27 mouse cellular contexts compared by ENCODE assay signal in genomic region chr7:30841379-30841778, GRCm38 (mm10). TPM values are rescaled to one million over a fixed set of nuclear protein-coding genes. Genes with fewer than 3 reads are reported as not detected.
"Had no signal": no experiment of that assay in that cellular context is flagged by ENCODE, and none has a peak within 500 bp of the region (broad histone marks: within the 10 kb centered on the region; RNA-seq: fewer than 3 reads in every experiment).

No protein-coding gene starts in this region.

- DNase-seq: lung, adult 18-20 months; lung, postnatal 14 days; lung, postnatal 4 days; midbrain, embryonic 14.5 days; retina, postnatal 1 day; right cerebral cortex, adult 18-20 months; right cerebral cortex, postnatal 25 days; right cerebral cortex, postnatal 4 days; thymus, adult 2 months; thymus, postnatal 25 days; thymus, postnatal 4 days had no signal

- ATAC-seq: lung, postnatal 0 days; midbrain, embryonic 16.5 days had no signal

- H3K4me1 ChIP-seq: lung, embryonic 15.5 days; stomach, embryonic 15.5 days had no signal

- H3K36me3 ChIP-seq: lung, embryonic 15.5 days; midbrain, embryonic 10.5 days; midbrain, embryonic 12.5 days; neural tube, embryonic 13.5 days; neural tube, embryonic 15.5 days; stomach, embryonic 15.5 days had no signal

- H3K9ac ChIP-seq: liver, embryonic 14.5 days; lung, embryonic 15.5 days; midbrain, embryonic 12.5 days; neural tube, embryonic 13.5 days; neural tube, embryonic 15.5 days; stomach, embryonic 15.5 days had no signal

- H3K27me3 ChIP-seq: lung, embryonic 15.5 days; midbrain, embryonic 12.5 days; neural tube, embryonic 13.5 days; neural tube, embryonic 15.5 days; stomach, embryonic 15.5 days had no signal

- H3K27ac ChIP-seq: liver, embryonic 14.5 days; lung, embryonic 15.5 days; midbrain, embryonic 10.5 days; midbrain, embryonic 12.5 days; neural tube, embryonic 13.5 days; neural tube, embryonic 15.5 days; stomach, embryonic 15.5 days; stomach, postnatal 0 days had no signal

- H3K4me2 ChIP-seq: lung, embryonic 15.5 days; midbrain, embryonic 12.5 days; neural tube, embryonic 13.5 days; neural tube, embryonic 15.5 days; stomach, embryonic 15.5 days had no signal

- H3K9me3 ChIP-seq: lung, embryonic 15.5 days; midbrain, embryonic 10.5 days; midbrain, embryonic 12.5 days; neural tube, embryonic 13.5 days; neural tube, embryonic 15.5 days; stomach, embryonic 15.5 days had no signal

- H3K4me3 ChIP-seq: lung, embryonic 15.5 days; midbrain, embryonic 10.5 days; midbrain, embryonic 12.5 days; myocyte; neural tube, embryonic 13.5 days; neural tube, embryonic 15.5 days; stomach, embryonic 15.5 days had no signal

RNA-seq across cellular contexts. Expression of gene Ffar3, which starts 14.6 kb away (rescaled TPM):
- total RNA-seq: megakaryocyte, adult 5-6 weeks; megakaryocyte-erythroid progenitor cell, adult 5-6 weeks had no signal
- polyA plus RNA-seq: liver, embryonic 14.5 days; lung, embryonic 15.5 days; lung, postnatal 0 days; midbrain, embryonic 10.5 days; midbrain, embryonic 12.5 days; midbrain, embryonic 14.5 days; midbrain, embryonic 16.5 days; myocyte; neural tube, embryonic 11.5 days; neural tube, embryonic 13.5 days; neural tube, embryonic 15.5 days; testis, adult 2 months; urinary bladder, adult 2 months had no signal

RNA-seq across cellular contexts. Expression of gene Ffar2, which starts 17.8 kb away (rescaled TPM):
- polyA plus RNA-seq: midbrain, embryonic 10.5 days; midbrain, embryonic 12.5 days; midbrain, embryonic 14.5 days; myocyte; neural tube, embryonic 11.5 days had no signal

RNA-seq across cellular contexts. Expression of gene Ffar1, which starts 20.0 kb away (rescaled TPM):
- polyA plus RNA-seq: lung, embryonic 15.5 days; lung, postnatal 0 days; midbrain, embryonic 10.5 days; midbrain, embryonic 12.5 days; midbrain, embryonic 14.5 days; midbrain, embryonic 16.5 days; myocyte; neural tube, embryonic 11.5 days; neural tube, embryonic 13.5 days; neural tube, embryonic 15.5 days; urinary bladder, adult 2 months had no signal

RNA-seq across cellular contexts. Expression of gene Cd22, which starts 38.8 kb away (rescaled TPM):
- polyA plus RNA-seq: midbrain, embryonic 12.5 days; midbrain, embryonic 14.5 days; midbrain, embryonic 16.5 days; myocyte had no signal

RNA-seq across cellular contexts. Expression of gene Krtdap, which starts 53.7 kb away (rescaled TPM):
- total RNA-seq: megakaryocyte, adult 5-6 weeks; megakaryocyte-erythroid progenitor cell, adult 5-6 weeks had no signal
- polyA plus RNA-seq: liver, embryonic 14.5 days; midbrain, embryonic 10.5 days; midbrain, embryonic 12.5 days; midbrain, embryonic 14.5 days; midbrain, embryonic 16.5 days; myocyte; neural tube, embryonic 11.5 days; testis, adult 2 months had no signal
